Comparison of ENCODE assay signal across 16 mouse cellular contexts in the genomic region with DNA sequence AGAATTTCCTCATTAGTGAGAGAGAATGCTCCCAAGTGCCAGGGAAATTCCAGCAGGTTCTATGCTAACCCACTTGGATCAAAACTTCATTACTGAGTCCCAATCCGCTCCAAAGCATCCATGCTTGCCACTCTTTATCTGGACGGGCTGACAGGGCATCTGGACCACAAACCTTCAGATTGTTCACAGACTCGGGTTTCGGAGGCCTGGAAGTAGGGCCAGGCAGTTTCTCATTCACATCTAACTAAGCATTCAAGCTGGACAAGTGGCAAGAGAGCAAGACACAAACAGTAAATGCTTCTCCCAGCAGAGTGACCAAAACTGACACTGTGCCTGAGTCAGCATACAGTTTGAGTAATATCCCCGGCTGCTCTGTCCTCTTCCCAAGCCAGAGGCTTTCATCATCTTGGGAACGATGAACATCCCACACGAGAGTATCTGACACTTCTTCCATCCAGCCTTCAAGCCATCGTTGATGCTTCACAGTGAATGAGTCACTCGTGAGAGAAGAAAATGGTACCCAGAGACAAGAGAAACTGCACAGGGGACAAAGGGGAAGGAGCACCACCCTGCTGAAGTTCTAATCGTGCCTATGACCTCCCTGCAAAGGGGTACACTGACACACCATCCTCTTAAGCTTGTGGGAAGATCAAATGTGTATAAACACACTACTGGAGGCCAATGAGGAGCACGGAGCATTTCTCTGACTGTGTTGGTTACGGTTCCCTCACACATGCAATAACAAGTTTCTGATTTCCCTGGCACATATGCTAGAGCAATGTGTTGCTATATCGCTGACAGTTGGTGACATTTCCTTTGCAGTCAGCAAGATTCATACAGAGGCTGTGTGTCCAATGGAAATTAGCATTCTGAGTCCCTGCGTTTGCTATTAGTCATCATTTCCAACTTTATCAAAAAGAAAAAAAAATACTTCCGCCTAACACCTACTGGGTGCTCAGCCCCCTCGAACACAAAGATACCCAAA.
DNase-seq lines count a peak whose midpoint lies in the region; TF ChIP-seq lines count a peak whose summit lies in the region.
"Had no signal": no experiment of that assay in that cellular context is flagged by ENCODE, and none has a peak within 500 bp of the region (broad histone marks: within the 10 kb centered on the region; RNA-seq: fewer than 3 reads in every experiment).

No protein-coding gene starts in this region.

- H3K4me3 ChIP-seq in left cerebral cortex, adult 2 months, result no peak overlapping the region
- H3K4me3 ChIP-seq: gastrocnemius, adult 2 months; hindbrain, embryonic 15.5 days; limb, embryonic 10.5 days; liver, embryonic 13.5 days had no signal

- no peak for TF ChIP-seq CTCF in left cerebral cortex, adult 2 months (IDR thresholded peaks at IDR 0.05)

- DNase-seq in right cerebral cortex, adult 18-20 months, result peak; percentile 43
- no peak for DNase-seq in right cerebral cortex, postnatal 4 days
- DNase-seq in layer of hippocampus, adult 18-20 months (ENCODE audit: low spot score in 2 of 2), result peak; percentile 77 to 86
- peak; percentile 13 to 16 for DNase-seq in left cerebral cortex, adult 2 months (ENCODE audit: extremely low spot score in 1 of 2, low spot score in 2 of 2)
- DNase-seq in adrenal gland, postnatal 10 days, result no peak
- DNase-seq in gastrocnemius, adult 8-10 months (ENCODE audit: low spot score in 2 of 2), result no peak
- no peak for DNase-seq in thymus, postnatal 10 days (ENCODE audit: low spot score in 2 of 2)
- DNase-seq: adrenal gland, postnatal 25 days; cerebellum, adult 11 months; gastrocnemius, adult 2 months; heart, postnatal 14 days; kidney, adult 9 months; liver, embryonic 13.5 days; lung, postnatal 10 days had no signal

- no peak overlapping the region for H3K27ac ChIP-seq in left cerebral cortex, adult 2 months
- H3K27ac ChIP-seq: gastrocnemius, adult 2 months; hindbrain, embryonic 15.5 days; limb, embryonic 10.5 days; liver, embryonic 13.5 days had no signal

- intact Hi-C loops in left cerebral cortex, adult 2 months (cut with DNase I), result no loop called here

Comparison
In these comparisons a context has a peak if more than half of its experiments do, and no peak if none do; other contexts are left out.
1. DNase-seq: peak in right cerebral cortex, adult 18-20 months (single experiment), layer of hippocampus, adult 18-20 months (2 of 2) and left cerebral cortex, adult 2 months (2 of 2); none in right cerebral cortex, postnatal 4 days (single experiment), adrenal gland, postnatal 10 days (single experiment), gastrocnemius, adult 8-10 months (0 of 2) and thymus, postnatal 10 days (0 of 2).